Mouse (Mus musculus): ENCODE data around the gene Txnrd3. TPM values are rescaled to one million over a fixed set of nuclear protein-coding genes. Genes with fewer than 3 reads are reported as not detected.

Txnrd3 gene
- total RNA-seq, 1 experiment = 4.9 TPM

GRCm38 (mm10) chr6:89666976-89667375 lies 23.2 kb downstream of the Txnrd3 start:
- TF ChIP-seq MAFK (IDR thresholded peaks at IDR 0.05; ENCODE audit: insufficient read depth, low read depth, low read length) (no peak), HCFC1 (IDR thresholded peaks at IDR 0.05; ENCODE audit: borderline replicate concordance, insufficient read depth, low read length) (no peak), ZNF384 (IDR thresholded peaks at IDR 0.05; ENCODE audit: low read depth, low read length) (no peak), CHD2 (IDR thresholded peaks at IDR 0.05; ENCODE audit: low read depth, low read length) (no peak), ZC3H11A (IDR thresholded peaks at IDR 0.05; ENCODE audit: borderline replicate concordance, low read depth, low read length) (no peak)
- Histone ChIP-seq H3K9me3 (ENCODE audit: control insufficient read depth, insufficient read depth, low read depth, low read length) (no peaks in the 10 kb centered on the region), H3K4me3 (ENCODE audit: insufficient read depth in 1 of 2, low read depth in 1 of 2, low read length in 2 of 2, poor library complexity in 1 of 2, severe bottlenecking in 1 of 2) (no peak overlapping the region), H3K9ac (ENCODE audit: insufficient read depth, low read depth, low read length, poor library complexity, severe bottlenecking) (no peak overlapping the region), H3K36me3 (ENCODE audit: control insufficient read depth, insufficient read depth, low read length, poor library complexity, severe bottlenecking) (no peaks in the 10 kb centered on the region), H3K27ac (ENCODE audit: insufficient read depth, low read depth, low read length, poor library complexity, severe bottlenecking) (no peak overlapping the region), H3K4me1 (ENCODE audit: control insufficient read depth in 2 of 2, insufficient read depth in 2 of 2, low read length in 2 of 2, poor library complexity in 1 of 2) (no peaks in the 10 kb centered on the region)
- DNase-seq (ENCODE audit: low read depth, low spot score) = no peak
- in situ Hi-C loops (cut with MboI; ENCODE audit: low sequenced_read_pairs in 2 of 2, unreplicated experiment in 2 of 2) = loop anchor here in 1 of 2 experiments (25.0 kb wide), 1 partner anchor 895 kb away; no protein-coding TSS in a partner anchor

DNA sequence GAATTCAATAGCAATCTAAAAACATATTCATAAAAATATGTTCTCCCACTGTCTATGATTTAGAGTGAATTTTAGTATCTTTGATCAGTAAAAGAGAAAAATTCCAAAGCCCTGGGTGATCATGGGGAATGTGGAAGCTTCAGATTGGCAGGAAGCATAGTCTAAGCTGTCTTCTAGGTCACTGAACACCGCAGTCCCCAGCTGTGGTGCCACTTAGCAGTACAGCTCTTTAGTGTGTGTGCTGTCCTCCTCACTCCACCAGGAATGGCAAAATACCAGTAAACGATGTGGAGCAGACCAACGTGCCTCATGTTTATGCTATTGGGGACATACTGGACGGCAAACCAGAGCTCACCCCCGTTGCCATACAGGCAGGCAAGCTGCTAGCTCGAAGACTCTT lies 25.8 kb downstream of the Txnrd3 start:
- in situ Hi-C loops (cut with MboI; ENCODE audit: low sequenced_read_pairs in 2 of 2, unreplicated experiment in 2 of 2) = loop anchor here in 1 of 2 experiments (25.0 kb wide), 1 partner anchor 893 kb away; no protein-coding TSS in a partner anchor

DNA sequence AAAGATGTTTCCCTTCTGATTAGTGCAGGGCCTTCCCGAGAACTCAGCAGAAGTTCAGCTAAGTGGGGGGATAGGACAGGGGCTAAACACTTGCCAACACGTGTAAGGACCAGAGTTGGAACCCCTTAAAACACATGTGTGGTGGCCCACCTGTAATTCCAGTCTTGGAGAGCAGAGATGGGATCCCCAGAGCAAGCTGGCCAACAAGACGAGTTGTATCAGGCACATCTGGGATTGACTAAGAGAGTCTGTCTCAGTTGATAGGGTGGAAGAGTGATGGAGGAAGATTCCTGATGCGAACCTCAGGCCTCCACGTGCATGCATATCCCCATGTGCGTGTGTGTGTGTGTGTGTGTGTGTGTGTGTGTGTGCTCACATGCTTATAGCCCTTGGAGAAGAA lies 27.6 kb downstream of the Txnrd3 start:
- no peak for DNase-seq (ENCODE audit: low read depth, low spot score)
- Histone ChIP-seq H3K27ac (ENCODE audit: insufficient read depth, low read depth, low read length, poor library complexity, severe bottlenecking) (no peak overlapping the region), H3K9me3 (ENCODE audit: control insufficient read depth, insufficient read depth, low read depth, low read length) (no peaks in the 10 kb centered on the region), H3K36me3 (ENCODE audit: control insufficient read depth, insufficient read depth, low read length, poor library complexity, severe bottlenecking) (no peaks in the 10 kb centered on the region; the same call in 1 of the 2 replicates), H3K4me3 (ENCODE audit: insufficient read depth in 1 of 2, low read depth in 1 of 2, low read length in 2 of 2, poor library complexity in 1 of 2, severe bottlenecking in 1 of 2) (no peak overlapping the region), H3K4me1 (ENCODE audit: control insufficient read depth in 2 of 2, insufficient read depth in 2 of 2, low read length in 2 of 2, poor library complexity in 1 of 2) (no peaks in the 10 kb centered on the region), H3K9ac (ENCODE audit: insufficient read depth, low read depth, low read length, poor library complexity, severe bottlenecking) (no peak overlapping the region)
- TF ChIP-seq ZNF384 (IDR thresholded peaks at IDR 0.05; ENCODE audit: low read depth, low read length) = no peak
- TF ChIP-seq ZC3H11A (IDR thresholded peaks at IDR 0.05; ENCODE audit: borderline replicate concordance, low read depth, low read length) = no peak
- no peak for TF ChIP-seq MAFK (IDR thresholded peaks at IDR 0.05; ENCODE audit: insufficient read depth, low read depth, low read length)
- TF ChIP-seq HCFC1 (IDR thresholded peaks at IDR 0.05; ENCODE audit: borderline replicate concordance, insufficient read depth, low read length) = no peak
- no peak for TF ChIP-seq CHD2 (IDR thresholded peaks at IDR 0.05; ENCODE audit: low read depth, low read length)
- in situ Hi-C loops (cut with MboI; ENCODE audit: low sequenced_read_pairs in 2 of 2, unreplicated experiment in 2 of 2) = loop anchor here in 1 of 2 experiments (25.0 kb wide), 1 partner anchor 891 kb away; no protein-coding TSS in a partner anchor

More for the DNA sequence above, 25.8 kb downstream of the Txnrd3 start:
- no peaks in the 10 kb centered on the region for H3K9me3 ChIP-seq (ENCODE audit: control insufficient read depth, insufficient read depth, low read depth, low read length)
- H3K9ac ChIP-seq (ENCODE audit: insufficient read depth, low read depth, low read length, poor library complexity, severe bottlenecking) = no peak overlapping the region
- H3K4me3 ChIP-seq (ENCODE audit: insufficient read depth in 1 of 2, low read depth in 1 of 2, low read length in 2 of 2, poor library complexity in 1 of 2, severe bottlenecking in 1 of 2) = no peak overlapping the region
- H3K27ac ChIP-seq (ENCODE audit: insufficient read depth, low read depth, low read length, poor library complexity, severe bottlenecking) = no peak overlapping the region
- no peaks in the 10 kb centered on the region; the same call in 1 of the 2 replicates for H3K36me3 ChIP-seq (ENCODE audit: control insufficient read depth, insufficient read depth, low read length, poor library complexity, severe bottlenecking)
- no peaks in the 10 kb centered on the region for H3K4me1 ChIP-seq (ENCODE audit: control insufficient read depth in 2 of 2, insufficient read depth in 2 of 2, low read length in 2 of 2, poor library complexity in 1 of 2)
- DNase-seq (ENCODE audit: low read depth, low spot score) = no peak
- TF ChIP-seq HCFC1 (IDR thresholded peaks at IDR 0.05; ENCODE audit: borderline replicate concordance, insufficient read depth, low read length) = no peak
- no peak for TF ChIP-seq MAFK (IDR thresholded peaks at IDR 0.05; ENCODE audit: insufficient read depth, low read depth, low read length)
- no peak for TF ChIP-seq ZC3H11A (IDR thresholded peaks at IDR 0.05; ENCODE audit: borderline replicate concordance, low read depth, low read length)
- no peak for TF ChIP-seq ZNF384 (IDR thresholded peaks at IDR 0.05; ENCODE audit: low read depth, low read length)
- TF ChIP-seq CHD2 (IDR thresholded peaks at IDR 0.05; ENCODE audit: low read depth, low read length) = no peak

- Histone ChIP-seq H3K9ac (ENCODE audit: insufficient read depth, low read depth, low read length, poor library complexity, severe bottlenecking) (no peak overlapping the region), H3K36me3 (ENCODE audit: control insufficient read depth, insufficient read depth, low read length, poor library complexity, severe bottlenecking) (no peaks in the 10 kb centered on the region; the same call in 1 of the 2 replicates), H3K9me3 (ENCODE audit: control insufficient read depth, insufficient read depth, low read depth, low read length) (no peaks in the 10 kb centered on the region), H3K27ac (ENCODE audit: insufficient read depth, low read depth, low read length, poor library complexity, severe bottlenecking) (no peak overlapping the region), H3K4me3 (ENCODE audit: insufficient read depth in 1 of 2, low read depth in 1 of 2, low read length in 2 of 2, poor library complexity in 1 of 2, severe bottlenecking in 1 of 2) (no peak overlapping the region), H3K4me1 (ENCODE audit: control insufficient read depth in 2 of 2, insufficient read depth in 2 of 2, low read length in 2 of 2, poor library complexity in 1 of 2) (no peaks in the 10 kb centered on the region)
- TF ChIP-seq HCFC1 (IDR thresholded peaks at IDR 0.05; ENCODE audit: borderline replicate concordance, insufficient read depth, low read length) (no peak), ZNF384 (IDR thresholded peaks at IDR 0.05; ENCODE audit: low read depth, low read length) (no peak), ZC3H11A (IDR thresholded peaks at IDR 0.05; ENCODE audit: borderline replicate concordance, low read depth, low read length) (no peak), MAFK (IDR thresholded peaks at IDR 0.05; ENCODE audit: insufficient read depth, low read depth, low read length) (no peak), CHD2 (IDR thresholded peaks at IDR 0.05; ENCODE audit: low read depth, low read length) (no peak)
- in situ Hi-C loops (cut with MboI; ENCODE audit: low sequenced_read_pairs in 2 of 2, unreplicated experiment in 2 of 2) = loop anchor here in 1 of 2 experiments (25.0 kb wide), 1 partner anchor 890 kb away; no protein-coding TSS in a partner anchor
- DNase-seq (ENCODE audit: low read depth, low spot score) = no peak
Observed at GRCm38 (mm10) chr6:89672641-89673040, 28.9 kb downstream of the Txnrd3 start.
